Mouse (Mus musculus): ENCODE data around the gene Hist2h2aa1.
A peak's percentile ranks its signal among the peaks of the same experiment; 100 is the strongest.
"Not testable (repeated sequence)": the region's sequence is repeated elsewhere in the genome, so short reads cannot be mapped to it uniquely, and the experiment has no call there.

The Hist2h2aa1 gene

DNA sequence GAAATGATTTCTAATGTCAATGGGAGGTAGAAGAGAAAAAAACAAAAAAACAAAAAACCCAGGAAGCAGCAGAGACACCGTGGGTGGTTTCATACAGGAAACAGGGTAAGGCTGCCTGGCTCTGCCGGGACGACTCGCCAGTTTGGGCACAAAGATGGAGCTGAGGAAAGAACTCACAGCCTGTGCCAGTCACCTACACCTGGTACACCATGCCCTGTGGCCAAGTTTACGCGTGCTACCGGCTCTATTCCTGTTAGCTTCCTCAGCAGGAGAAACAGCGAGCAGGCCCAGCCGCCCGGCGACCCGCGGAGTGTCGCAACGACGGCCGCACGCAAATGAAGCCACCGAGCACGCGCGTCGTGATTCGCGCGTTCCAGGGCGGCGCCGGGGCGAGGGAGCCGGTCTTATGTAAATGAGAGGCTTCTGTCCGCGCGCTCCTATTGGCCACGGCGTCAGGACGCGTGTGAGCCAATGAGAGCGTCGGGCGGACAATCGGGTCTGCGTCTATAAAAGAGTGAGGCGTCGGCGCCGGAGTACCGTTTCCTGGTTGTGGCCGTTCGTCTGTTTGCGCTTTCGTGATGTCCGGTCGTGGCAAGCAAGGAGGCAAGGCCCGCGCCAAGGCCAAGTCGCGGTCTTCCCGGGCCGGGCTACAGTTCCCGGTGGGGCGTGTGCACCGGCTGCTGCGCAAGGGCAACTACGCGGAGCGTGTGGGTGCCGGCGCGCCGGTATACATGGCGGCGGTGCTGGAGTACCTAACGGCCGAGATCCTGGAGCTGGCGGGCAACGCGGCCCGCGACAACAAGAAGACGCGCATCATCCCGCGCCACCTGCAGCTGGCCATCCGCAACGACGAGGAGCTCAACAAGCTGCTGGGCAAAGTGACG, at the start of gene Hist2h2aa1:
Hist2h2aa1 (plus strand) TSS at position 495 of the 884 bp plus-strand sequence.
- DNase-seq: peak; percentile 84

DNA sequence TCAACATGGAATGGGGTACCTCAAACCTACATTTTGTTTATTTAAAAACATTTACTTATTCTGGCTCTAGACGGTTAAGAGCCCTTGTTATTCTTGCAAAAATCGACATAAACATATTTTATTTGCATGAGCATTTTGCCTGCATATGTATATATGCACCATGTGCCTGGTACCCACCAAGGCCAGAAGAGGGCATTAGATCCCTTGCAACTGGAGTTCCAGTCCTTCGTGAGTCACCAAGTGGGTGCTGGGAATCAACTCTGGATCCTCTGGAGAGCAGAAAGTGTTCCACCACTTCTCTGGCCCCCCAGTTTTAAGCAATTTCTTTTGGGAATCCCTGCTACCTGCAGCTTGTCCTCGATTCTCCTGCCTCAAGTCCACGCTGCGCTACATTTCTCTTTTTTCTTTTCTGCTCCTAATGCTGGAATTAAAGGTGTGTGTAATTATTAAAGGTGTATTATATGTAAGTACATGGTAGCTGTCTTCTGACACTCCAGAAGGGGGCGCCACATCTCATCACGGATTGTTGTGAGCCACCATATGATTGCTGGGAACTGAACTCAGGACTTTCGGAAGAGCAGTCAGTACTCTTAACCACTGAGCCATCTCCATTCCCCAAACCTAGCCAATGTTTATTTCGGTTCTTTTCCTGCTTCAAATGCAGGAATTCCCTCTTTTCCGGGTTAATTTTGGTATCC, 49.5 kb upstream of the Hist2h2aa1 start:
- DNase-seq: no peak

DNA sequence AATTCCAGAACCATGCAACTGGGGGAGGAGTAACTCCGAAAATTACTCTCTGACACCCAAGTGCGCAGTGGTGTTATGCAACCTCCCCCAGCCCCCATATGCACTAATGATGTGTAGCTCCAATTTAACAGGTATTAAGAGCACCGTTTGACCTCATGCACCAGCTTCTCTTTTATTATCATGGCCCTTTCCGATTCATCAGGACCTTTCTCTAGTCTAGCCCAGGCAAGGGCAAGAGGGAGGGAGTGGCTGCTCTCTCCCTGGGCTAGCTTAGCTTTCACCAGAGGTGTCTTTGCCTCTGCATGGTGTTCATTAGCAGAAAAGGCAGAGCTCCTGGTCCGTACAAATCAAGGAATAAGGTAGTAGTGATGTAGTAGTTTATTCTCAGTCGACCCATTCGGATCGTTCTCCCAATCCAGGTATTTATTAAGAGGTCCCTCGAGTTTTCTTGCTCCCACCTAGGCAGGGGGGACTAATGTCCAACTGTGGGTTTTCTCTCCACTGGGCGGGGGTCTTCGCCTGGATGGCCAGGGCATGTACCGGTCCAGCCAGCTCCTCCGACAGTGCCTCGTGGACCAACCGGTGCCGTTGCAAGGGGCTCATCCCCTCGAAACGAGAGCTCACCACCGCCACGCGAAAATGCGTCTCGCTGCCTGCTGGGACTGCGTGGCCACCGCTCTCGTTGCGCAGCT, 48.7 kb upstream of the Hist2h2aa1 start:
- DNase-seq: no peak

DNA sequence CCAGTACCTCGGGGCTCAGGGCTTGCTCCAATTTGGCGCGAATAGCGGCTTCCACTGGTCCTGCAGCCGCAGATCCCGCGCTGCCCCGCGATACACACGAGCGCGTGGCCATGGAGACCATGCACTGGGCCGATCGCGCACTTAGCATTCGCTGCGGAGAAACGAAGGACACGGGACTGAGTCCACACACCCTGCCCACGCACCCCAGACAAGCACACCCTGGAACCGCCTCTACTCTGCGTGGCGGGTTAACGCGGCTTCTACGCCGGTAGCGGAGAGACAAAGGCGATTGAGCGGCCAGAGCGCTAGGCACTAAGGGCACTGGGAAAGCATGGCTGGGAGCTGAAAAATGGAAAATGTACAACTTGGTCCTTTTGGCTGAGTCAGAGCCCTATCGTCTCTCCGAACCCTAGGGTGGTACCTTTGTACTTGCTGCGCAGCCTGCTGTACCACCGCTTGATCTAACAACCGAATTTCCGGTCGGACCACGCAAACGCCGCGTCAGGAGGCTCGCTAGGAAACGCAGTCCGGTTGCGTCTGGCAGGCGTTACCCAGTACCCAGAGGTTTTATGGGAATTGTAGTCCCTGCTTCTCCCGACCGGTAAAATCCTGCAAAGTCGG, 48.1 kb upstream of the Hist2h2aa1 start:
- peak; percentile 92 for DNase-seq

DNA sequence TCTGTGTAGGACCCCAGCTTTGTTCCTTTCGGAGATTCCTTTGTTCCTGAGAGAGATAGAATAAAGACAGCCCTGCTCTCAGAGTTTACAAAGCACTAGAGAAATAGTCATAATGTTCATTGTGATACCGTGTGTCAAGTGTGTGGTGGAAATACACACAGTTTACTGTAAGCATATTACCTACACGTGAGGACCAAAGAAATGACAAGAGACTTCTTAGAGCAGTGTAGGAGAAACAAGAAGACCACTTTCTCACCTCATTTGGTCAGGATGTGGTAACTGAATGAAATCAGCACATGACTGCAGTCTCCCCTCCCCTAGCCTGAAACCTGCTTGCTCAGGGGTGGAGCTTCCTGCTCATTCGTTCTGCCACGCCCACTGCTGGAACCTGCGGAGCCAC, 47.1 kb upstream of the Hist2h2aa1 start:
- peak; percentile 31 for DNase-seq

DNA sequence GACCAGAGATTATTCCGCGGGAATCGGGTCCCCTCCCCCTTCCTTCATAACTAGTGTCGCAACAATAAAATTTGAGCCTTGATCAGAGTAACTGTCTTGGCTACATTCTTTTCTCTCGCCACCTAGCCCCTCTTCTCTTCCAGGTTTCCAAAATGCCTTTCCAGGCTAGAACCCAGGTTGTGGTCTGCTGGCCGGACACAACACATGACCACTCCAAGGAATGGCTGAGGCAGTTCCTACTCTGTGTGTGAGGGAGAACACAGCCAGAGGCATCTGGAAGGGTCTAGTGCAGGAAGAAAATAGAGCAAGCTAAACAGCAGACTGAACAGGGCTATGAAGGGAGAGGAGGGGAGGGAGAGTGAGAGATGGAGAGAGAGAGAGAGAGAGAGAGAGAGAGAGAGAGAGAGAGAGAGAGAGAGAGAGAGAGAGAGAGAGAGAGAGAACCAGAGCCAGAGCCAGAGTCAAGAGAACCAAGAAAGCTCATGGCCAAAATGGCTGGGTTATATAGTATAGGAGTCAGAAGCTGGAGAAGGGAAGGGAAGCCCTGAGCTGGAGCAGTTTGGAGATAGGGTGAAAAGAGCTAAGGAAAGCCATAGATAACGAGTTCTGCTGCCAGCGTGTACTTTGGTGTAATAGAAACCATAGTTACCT, 46.6 kb upstream of the Hist2h2aa1 start:
- DNase-seq: not testable (repeated sequence)

DNA sequence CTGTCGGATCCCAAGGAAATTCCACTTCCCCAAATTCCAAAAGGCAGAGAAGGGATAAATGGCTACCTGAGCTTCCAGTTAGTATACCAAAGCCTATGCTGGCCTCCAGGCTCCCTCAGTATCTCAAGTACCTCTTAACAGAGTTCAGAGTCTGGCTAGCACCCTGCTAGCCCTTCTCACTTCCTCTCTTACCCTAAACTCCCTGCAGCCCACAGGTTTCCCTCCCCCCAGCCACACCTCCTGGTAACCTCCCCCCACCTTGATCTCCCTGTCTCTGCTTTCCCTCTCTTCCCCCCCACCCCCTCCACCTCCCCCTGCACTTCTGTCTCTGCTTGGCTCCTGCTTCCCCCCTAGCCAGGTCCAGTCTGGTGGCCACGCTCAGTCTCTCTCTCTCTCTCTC, 45.6 kb upstream of the Hist2h2aa1 start:
- DNase-seq: no peak

DNA sequence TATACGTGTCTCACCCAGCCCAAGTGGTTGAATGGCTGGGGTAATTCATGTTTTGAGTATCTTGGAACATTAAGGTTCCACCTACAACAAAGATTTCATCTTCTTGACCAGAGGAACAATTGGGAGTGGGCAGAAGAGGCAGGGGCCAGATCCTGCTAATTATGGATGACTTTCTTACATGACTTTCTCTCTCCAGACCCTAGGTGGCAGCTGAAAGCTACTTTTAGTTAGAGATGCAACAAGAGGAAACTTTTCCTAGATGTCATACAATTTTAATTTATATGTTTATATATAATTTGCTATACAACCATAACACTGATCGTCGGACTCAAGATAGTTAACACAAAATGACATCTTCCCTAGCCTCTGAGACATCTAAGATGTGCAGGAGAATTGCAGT, 37.5 kb upstream of the Hist2h2aa1 start:
- no peak for DNase-seq

DNA sequence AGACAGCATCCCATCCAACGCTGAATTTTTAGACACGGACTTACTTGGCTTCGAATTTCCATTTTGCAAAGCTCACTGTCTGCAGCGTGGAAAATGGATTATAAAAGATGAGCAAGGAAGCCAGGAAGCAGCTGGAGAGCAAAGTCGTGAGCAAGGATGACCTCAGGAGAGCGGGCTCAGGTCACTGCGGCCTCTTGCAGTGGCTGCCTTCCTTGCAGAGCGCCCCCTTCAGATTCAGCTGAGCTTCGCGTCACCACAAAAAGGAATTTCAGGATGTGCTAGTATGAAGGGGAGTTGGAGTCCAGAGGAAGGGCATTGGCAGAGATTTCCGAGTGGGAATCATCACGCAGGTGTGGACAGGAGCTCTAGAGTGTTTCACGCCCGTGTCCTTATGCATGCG, 36.1 kb upstream of the Hist2h2aa1 start:
- DNase-seq: peak; percentile 38

DNA sequence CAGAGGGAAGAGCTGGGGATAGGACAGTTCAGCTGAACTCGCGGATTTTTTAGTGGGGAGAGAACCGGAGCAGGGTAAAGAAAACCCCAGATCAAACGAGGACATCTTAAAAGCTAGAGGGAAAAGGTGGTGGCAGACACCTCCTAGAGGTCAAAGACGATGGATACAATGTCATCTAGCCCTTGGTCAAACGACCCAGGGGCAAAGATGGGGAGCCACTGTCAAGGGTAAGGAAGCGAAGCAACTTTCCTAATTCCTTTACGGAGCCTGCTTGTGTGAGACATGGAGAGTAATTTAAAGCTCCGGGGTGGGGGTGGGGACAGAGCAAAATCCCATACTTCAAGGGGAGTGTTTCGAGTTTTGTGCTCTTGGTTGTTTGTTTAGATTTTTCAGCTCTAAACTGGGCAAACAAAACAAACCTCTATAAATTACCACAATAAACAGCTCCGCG, 26.1 kb upstream of the Hist2h2aa1 start:
- DNase-seq: no peak

DNA sequence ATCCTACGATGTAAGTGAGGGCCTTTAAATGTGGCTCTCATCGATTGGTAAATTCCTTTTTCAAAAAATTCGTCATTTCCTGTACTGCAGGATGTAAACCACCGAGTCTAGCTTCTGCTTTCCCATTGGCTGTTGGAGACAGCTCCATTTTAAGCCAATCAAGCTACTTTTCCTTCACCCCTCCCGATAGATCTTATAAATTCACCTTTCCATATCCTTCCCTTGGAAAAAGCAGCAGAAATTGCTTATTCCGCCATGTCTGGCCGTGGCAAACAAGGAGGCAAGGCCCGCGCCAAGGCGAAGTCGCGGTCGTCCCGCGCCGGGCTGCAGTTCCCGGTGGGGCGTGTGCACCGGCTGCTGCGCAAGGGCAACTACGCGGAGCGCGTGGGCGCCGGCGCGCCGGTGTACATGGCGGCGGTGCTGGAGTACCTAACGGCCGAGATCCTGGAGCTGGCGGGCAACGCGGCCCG, 25.6 kb upstream of the Hist2h2aa1 start, which contains the start of the genes Bola1 and Hist2h2ab:
Bola1 (minus strand) TSS at position 49 of the 470 bp plus-strand sequence.
Hist2h2ab (plus strand) TSS at position 205 of the 470 bp plus-strand sequence.
- DNase-seq: peak; percentile 94

DNA sequence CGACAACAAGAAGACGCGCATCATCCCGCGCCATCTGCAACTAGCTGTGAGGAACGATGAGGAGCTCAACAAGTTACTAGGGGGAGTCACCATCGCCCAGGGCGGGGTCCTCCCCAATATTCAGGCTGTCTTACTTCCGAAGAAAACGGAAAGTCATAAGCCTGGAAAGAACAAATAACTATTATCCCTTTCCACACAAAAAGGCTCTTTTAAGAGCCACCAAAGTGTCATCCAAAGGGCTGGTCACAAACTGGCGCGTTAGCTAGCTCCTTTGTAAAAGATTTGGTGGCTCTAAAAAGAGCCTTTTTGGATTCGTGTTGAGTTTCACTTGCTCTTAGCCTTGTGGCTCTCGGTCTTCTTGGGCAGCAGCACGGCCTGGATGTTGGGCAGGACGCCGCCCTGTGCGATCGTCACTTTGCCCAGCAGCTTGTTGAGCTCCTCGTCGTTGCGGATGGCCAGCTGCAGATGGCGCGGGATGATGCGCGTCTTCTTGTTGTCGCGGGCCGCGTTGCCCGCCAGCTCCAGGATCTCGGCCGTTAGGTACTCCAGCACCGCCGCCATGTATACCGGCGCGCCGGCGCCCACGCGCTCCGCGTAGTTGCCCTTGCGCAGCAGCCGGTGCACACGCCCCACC, 25.0 kb upstream of the Hist2h2aa1 start:
- DNase-seq: peak; percentile 67

DNA sequence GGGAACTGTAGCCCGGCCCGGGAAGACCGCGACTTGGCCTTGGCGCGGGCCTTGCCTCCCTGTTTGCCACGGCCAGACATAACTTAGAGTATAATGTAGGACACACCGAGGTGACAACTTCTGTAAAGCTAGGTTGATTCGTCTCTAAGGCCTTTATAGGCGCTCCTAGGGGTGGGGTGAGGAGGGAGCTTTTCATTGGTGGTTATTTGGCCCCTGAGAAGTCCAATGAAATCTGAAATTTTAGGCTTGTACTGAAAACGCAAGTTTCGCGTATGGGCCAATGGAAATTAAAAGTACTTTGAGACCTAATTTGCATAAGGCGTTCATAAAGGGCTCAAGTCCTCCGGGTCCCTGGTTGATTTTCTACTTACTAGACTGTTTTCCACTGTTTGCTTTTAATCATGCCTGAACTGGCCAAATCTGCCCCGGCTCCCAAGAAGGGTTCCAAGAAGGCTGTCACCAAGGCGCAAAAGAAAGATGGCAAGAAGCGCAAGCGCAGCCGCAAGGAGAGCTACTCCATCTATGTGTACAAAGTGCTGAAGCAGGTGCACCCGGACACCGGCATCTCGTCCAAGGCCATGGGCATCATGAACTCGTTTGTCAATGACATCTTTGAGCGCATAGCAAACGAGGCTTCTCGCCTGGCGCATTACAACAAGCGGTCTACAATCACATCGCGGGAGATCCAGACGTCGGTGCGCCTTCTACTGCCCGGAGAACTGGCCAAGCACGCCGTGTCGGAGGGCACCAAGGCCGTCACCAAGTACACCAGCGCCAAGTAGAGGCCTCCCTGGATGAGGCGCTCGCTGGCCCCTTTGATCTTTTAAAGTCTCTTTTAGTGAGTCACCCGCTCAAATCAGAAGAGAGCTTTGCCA, 24.3 kb upstream of the Hist2h2aa1 start, which contains the start of the genes Hist2h2ac and Hist2h2be:
Hist2h2ac (minus strand) TSS at position 116 of the 875 bp plus-strand sequence.
Hist2h2be (plus strand) TSS at position 355 of the 875 bp plus-strand sequence.
- peak; percentile 95 for DNase-seq

DNA sequence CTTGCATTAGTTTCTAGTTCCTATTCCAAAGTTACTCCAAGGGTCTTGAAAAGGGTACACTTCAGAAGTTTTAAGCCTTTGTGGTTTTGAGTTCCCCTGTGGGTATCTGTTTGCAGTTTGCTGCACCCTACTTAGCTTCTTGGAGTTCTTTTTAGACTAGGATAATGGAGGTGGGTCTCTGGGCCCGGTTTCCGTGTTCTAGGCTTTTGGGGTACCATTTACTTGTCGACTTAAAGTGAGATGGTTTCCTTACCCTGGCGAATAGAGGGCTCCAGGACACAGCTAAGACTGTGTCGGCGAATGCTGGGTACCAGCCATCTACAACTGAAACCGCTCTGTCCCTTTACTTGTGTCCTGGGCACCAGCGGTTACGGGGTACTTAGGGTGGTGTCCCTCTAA, 23.7 kb upstream of the Hist2h2aa1 start:
- DNase-seq: no peak

DNA sequence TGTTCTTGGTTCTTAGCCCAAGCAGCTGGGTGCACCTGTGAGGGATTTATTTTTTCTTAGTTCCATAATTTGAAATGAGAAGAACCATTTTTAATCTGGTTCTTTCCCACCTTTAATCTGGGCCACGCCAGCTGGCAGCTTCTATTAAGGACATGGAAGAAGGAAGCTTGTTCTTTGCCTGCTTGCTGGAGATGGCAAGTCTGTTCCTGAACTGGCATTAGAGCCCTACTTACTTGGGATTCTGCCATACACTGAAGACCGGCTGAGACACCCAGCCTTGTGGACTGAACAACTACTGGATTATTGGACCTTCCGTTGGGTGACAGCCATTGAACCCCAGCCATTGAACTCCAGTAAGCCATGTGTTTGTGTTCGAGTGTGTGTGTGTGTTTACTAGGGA, 22.5 kb upstream of the Hist2h2aa1 start:
- DNase-seq: no peak

DNA sequence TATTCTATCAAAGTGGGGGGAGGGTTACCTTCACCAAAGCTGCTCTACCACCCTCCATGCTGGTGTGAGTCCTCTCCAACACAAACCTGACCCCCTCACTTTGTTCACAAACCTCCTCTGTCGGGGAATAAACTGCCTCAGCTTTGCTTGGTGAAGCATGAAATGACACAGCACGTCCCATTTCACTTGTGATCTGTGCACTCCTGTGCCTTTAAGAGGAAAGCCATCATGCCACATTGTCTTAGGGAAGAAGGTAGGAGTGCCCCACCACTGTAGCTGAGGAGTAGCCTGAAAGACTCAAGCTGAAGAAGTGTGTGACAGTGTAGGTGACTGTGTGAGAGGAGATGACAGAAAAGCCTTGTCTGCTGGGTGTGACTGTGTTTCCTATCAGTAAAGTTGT, 19.9 kb upstream of the Hist2h2aa1 start:
- peak; percentile 47 for DNase-seq

DNA sequence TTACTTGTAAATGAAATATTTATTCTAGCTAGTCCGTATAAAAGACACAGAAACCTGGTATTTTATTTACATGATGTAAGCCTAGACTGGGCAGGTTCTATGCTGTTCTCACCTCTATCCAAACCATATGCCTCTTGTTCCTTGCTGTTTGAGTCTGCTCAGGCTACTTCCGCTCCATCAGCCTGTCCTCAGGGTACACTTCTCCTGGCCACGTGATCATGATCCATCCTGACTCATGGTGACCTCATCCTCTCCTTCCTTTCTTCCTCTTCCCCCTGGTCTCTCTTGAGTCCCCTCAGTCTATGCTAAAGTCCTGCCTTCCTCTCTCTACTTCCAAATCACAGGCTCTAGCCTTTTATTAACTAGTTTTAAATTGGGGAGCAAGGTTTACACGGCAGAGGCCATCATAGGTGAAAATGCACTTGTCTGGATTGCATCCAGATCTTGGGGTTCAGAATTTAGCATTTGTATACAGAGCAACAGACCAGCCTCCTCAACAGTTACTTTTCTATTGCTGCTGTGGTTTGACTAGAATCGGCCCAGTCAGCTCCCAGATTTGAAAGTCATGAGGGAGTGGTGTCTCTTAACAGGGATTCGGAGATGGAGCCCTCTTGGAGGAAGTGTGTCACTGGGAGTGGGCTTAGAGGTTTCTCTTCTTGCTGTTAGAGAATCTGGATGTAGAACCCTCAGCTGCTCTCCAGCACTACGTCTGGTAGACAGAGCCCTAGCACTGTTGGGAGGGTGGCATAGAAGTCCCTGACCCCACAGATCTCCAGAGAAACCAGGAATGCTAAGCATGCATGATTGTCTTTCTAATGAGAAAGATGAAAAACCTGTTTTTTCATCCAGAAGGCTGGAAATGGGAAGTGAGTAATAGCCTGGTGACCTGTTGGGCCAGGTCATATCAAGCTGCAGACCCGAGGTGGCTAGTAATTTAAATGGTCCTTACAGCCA, 18.3 kb upstream of the Hist2h2aa1 start:
- peak; percentile 39 for DNase-seq

DNA sequence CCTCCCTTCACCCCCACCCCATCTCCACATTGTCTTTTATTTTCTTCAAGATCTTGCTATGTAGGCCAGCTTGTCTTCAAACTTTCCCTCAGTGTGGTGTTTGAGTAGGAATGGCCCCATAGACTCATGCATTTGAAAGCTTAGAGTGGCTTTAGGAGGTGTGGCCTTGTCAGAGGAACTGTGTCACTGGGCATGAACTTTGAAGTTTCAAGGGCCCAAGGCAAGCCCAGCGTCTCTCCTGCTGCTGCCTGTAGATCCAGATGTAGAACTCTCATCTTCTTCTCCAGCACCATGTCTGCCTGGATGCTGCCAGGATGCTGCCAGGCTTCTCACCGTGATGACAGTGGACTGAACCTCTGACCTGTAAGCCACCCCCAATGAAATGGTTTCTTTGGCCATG, 16.5 kb upstream of the Hist2h2aa1 start:
- no peak for DNase-seq

DNA sequence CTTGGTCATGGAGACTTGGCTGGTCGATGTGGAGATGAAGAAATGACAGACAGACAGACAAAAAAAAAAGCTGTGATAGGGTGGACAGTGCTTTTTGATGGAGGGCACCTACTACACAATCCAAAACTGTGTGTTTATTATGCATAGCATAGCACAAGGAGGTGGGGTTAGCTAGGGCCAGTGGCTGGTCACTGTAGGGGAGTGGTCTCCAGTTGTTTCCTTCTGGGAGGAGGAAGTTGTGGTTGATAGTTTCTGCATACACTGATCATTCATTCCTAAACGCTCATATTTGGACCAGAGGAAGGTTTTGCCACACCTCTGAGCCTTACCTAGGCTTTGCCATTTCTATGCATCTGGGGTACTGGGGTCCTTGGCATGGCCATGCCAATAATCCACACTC, 14.9 kb upstream of the Hist2h2aa1 start:
- DNase-seq: no peak

Data from retina, postnatal 1 day (tissue).